Mouse (Mus musculus): ENCODE results near the gene Olfr218. TPM values are rescaled to one million over a fixed set of nuclear protein-coding genes. Genes with fewer than 3 reads are reported as not detected.

The Olfr218 gene
- polyA plus RNA-seq, 1 experiment from 2014 or later, result not detected

Other genes starting within 250 kb of the Olfr218 start
- gene Olfr16, start 247.4 kb upstream of the Olfr218 start, polyA plus RNA-seq (2015; fragmentation: Nextera tagmentation; extraction: Ambion mirVana), result not detected in 2 replicates
- gene Olfr1408, start 60.4 kb upstream of the Olfr218 start, polyA plus RNA-seq (2015; fragmentation: Nextera tagmentation; extraction: Ambion mirVana), result not detected in 2 replicates
- gene Olfr1406, start 7.2 kb upstream of the Olfr218 start, polyA plus RNA-seq (2015; fragmentation: Nextera tagmentation; extraction: Ambion mirVana), result not detected in 2 replicates
- gene Olfr1404, start 14.6 kb downstream of the Olfr218 start, polyA plus RNA-seq (2015; fragmentation: Nextera tagmentation; extraction: Ambion mirVana), result not detected in 2 replicates
- 0.13 TPM in 1 of 2 replicates, not detected in the other for gene Fcer1a, start 29.4 kb downstream of the Olfr218 start, polyA plus RNA-seq (2015; fragmentation: Nextera tagmentation; extraction: Ambion mirVana)
- not detected in 2 replicates for gene Olfr418, start 68.2 kb downstream of the Olfr218 start, polyA plus RNA-seq (2015; fragmentation: Nextera tagmentation; extraction: Ambion mirVana)
- gene Mptx2, start 80.0 kb downstream of the Olfr218 start, polyA plus RNA-seq (2015; fragmentation: Nextera tagmentation; extraction: Ambion mirVana), result not detected in 2 replicates
- 1.4 and 2.3 TPM in 2 replicates for gene Ackr1, start 135.9 kb downstream of the Olfr218 start, polyA plus RNA-seq (2015; fragmentation: Nextera tagmentation; extraction: Ambion mirVana)
- 3.9 and 5.3 TPM in 2 replicates for gene Aim2, start 153.1 kb downstream of the Olfr218 start, polyA plus RNA-seq (2015; fragmentation: Nextera tagmentation; extraction: Ambion mirVana)
- gene Cadm3, start 169.9 kb downstream of the Olfr218 start, polyA plus RNA-seq (2015; fragmentation: Nextera tagmentation; extraction: Ambion mirVana), result 1.8 and 2.0 TPM in 2 replicates

Measured in intestine, embryonic 16.5 days (tissue).